7 mouse cellular contexts compared by ENCODE assay signal in genomic region chr4:118620279-118620966, GRCm38 (mm10). TPM values are rescaled to one million over a fixed set of nuclear protein-coding genes. Genes with fewer than 3 reads are reported as not detected.
DNase-seq lines count a peak whose midpoint lies in the region; ATAC-seq and TF ChIP-seq lines count a peak whose summit lies in the region.

TSS of gene Cfap57 (minus strand) at chr4:118620777.
TSS of gene Ebna1bp2 (plus strand) at chr4:118620799.

- 1% methylated on average over 37 of the region's 41 CpGs for WGBS in embryonic facial prominence, embryonic 12.5 days
- under 1% methylated on average over 40 of the region's 41 CpGs for WGBS in kidney, adult 2 months
- under 1% methylated on average over 32 of the region's 41 CpGs for WGBS in limb, embryonic 12.5 days
- WGBS in midbrain, embryonic 15.5 days = under 1% methylated on average over 31 of the region's 41 CpGs
- under 1% methylated on average over 41 of the region's 41 CpGs for WGBS in spleen, adult 2 months

- peak within 1 kb of the TSS; percentile 89 for H3K4me2 ChIP-seq in embryonic facial prominence, embryonic 12.5 days (replicated peaks)
- H3K4me2 ChIP-seq in limb, embryonic 12.5 days = peak within 1 kb of the TSS; percentile 97
- H3K4me2 ChIP-seq in midbrain, embryonic 15.5 days = peak within 1 kb of the TSS; percentile 94

- peak within 1 kb of the TSS; percentile 83 for H3K9ac ChIP-seq in embryonic facial prominence, embryonic 12.5 days
- peak within 1 kb of the TSS; percentile 63 for H3K9ac ChIP-seq in limb, embryonic 12.5 days (replicated peaks)
- peak within 1 kb of the TSS; percentile 64 for H3K9ac ChIP-seq in midbrain, embryonic 15.5 days

- no peak within 1 kb of the TSS for H3K27ac ChIP-seq in embryonic facial prominence, embryonic 12.5 days
- H3K27ac ChIP-seq in kidney, adult 2 months (ENCODE audit: insufficient read depth, low read depth, low read length) = no peak within 1 kb of the TSS
- no peak within 1 kb of the TSS for H3K27ac ChIP-seq in limb, embryonic 12.5 days
- peak within 1 kb of the TSS; percentile 65 for H3K27ac ChIP-seq in midbrain, embryonic 15.5 days
- H3K27ac ChIP-seq in spleen, adult 2 months (ENCODE audit: insufficient read depth, low read length) = peak within 1 kb of the TSS; percentile 59

- peaks cover 9% of the 10 kb centered on the region for H3K4me1 ChIP-seq in embryonic facial prominence, embryonic 12.5 days
- peaks cover 3% of the 10 kb centered on the region; the same call in 1 of the 2 replicates for H3K4me1 ChIP-seq in kidney, adult 2 months (ENCODE audit: control insufficient read depth, insufficient read depth, low read length)
- peaks cover 9% of the 10 kb centered on the region for H3K4me1 ChIP-seq in limb, embryonic 12.5 days (replicated peaks)
- peaks cover 12% of the 10 kb centered on the region for H3K4me1 ChIP-seq in midbrain, embryonic 15.5 days
- H3K4me1 ChIP-seq in spleen, adult 2 months (ENCODE audit: control insufficient read depth, insufficient read depth, insufficient read length) = peaks cover 3% of the 10 kb centered on the region; the same call in 1 of the 2 replicates

- peaks cover 9% of the 10 kb centered on the region; the same call in 1 of the 2 replicates for H3K9me3 ChIP-seq in embryonic facial prominence, embryonic 12.5 days
- H3K9me3 ChIP-seq in limb, embryonic 12.5 days = 0 out of 2 replicates have a peak, but pooled peaks cover 7% of the 10 kb centered on the region
- H3K9me3 ChIP-seq in midbrain, embryonic 15.5 days = no peaks in the 10 kb centered on the region

- peak; percentile 89 for ATAC-seq in embryonic facial prominence, embryonic 12.5 days (ENCODE audit: insufficient number of reproducible peaks, insufficient read depth, low FRiP score, low TSS enrichment)
- ATAC-seq in limb, embryonic 12.5 days (ENCODE audit: insufficient number of reproducible peaks, insufficient read depth, low FRiP score, low TSS enrichment, low read depth) = peak; percentile 92
- ATAC-seq in midbrain, embryonic 15.5 days (replicated peaks) = peak; percentile 94

- TF ChIP-seq CTCF in kidney, adult 2 months (conservative IDR thresholded peaks at IDR 0.05; ENCODE audit: insufficient read depth, insufficient read length, low read depth, low read length) = no peak
- TF ChIP-seq CTCF in spleen, adult 2 months (IDR thresholded peaks at IDR 0.05; ENCODE audit: extremely low read depth, insufficient read depth, insufficient read length, insufficient replicate concordance) = no peak

- peaks cover 25% of the 10 kb centered on the region for H3K36me3 ChIP-seq in embryonic facial prominence, embryonic 12.5 days
- no peaks in the 10 kb centered on the region for H3K36me3 ChIP-seq in kidney, adult 2 months (ENCODE audit: control insufficient read depth, insufficient read depth, low read length)
- peaks cover 29% of the 10 kb centered on the region for H3K36me3 ChIP-seq in limb, embryonic 12.5 days
- H3K36me3 ChIP-seq in midbrain, embryonic 15.5 days (replicated peaks) = peaks cover 19% of the 10 kb centered on the region
- H3K36me3 ChIP-seq in spleen, adult 2 months (ENCODE audit: control insufficient read depth, insufficient read depth, low read length) = peaks cover 17% of the 10 kb centered on the region

- DNase-seq in adrenal gland, postnatal 25 days = peak; percentile 82
- DNase-seq in heart, adult 18-20 months = peak; percentile 94 to 96
- DNase-seq in kidney, adult 2 months = peak; percentile 97
- DNase-seq in spleen, adult 2 months (ENCODE audit: low read depth in 1 of 2, low spot score in 2 of 2) = peak; percentile 85 to 93

- no peaks in the 10 kb centered on the region for H3K27me3 ChIP-seq in embryonic facial prominence, embryonic 12.5 days
- no peaks in the 10 kb centered on the region for H3K27me3 ChIP-seq in kidney, adult 2 months (replicated peaks; ENCODE audit: control insufficient read depth, insufficient read depth, low read length)
- no peaks in the 10 kb centered on the region for H3K27me3 ChIP-seq in limb, embryonic 12.5 days
- H3K27me3 ChIP-seq in midbrain, embryonic 15.5 days (replicated peaks) = no peaks in the 10 kb centered on the region
- H3K27me3 ChIP-seq in spleen, adult 2 months (ENCODE audit: control insufficient read depth, insufficient read depth, low read length) = no peaks in the 10 kb centered on the region

- H3K4me3 ChIP-seq in embryonic facial prominence, embryonic 12.5 days = peak within 1 kb of the TSS; percentile 88
- H3K4me3 ChIP-seq in kidney, adult 2 months (ENCODE audit: insufficient read depth, low read depth, low read length) = peak within 1 kb of the TSS; percentile 78
- H3K4me3 ChIP-seq in limb, embryonic 12.5 days (replicated peaks) = peak within 1 kb of the TSS; percentile 84
- peak within 1 kb of the TSS; percentile 62 for H3K4me3 ChIP-seq in midbrain, embryonic 15.5 days
- peak within 1 kb of the TSS; percentile 86 for H3K4me3 ChIP-seq in spleen, adult 2 months (ENCODE audit: extremely low read depth, insufficient read depth, insufficient read length)

- no peak for TF ChIP-seq POLR2A in kidney, adult 2 months (IDR thresholded peaks at IDR 0.05; ENCODE audit: low read depth, low read length)
- TF ChIP-seq POLR2A in spleen, adult 2 months (IDR thresholded peaks at IDR 0.05; ENCODE audit: low read depth, low read length) = peak; percentile 34

RNA-seq across cellular contexts. Expression of gene Cfap57, which starts in this region (rescaled TPM):
- not detected in 2 replicates for total RNA-seq in adrenal gland, postnatal 25 days (2021)
- 0.41 and 0.46 TPM in 2 replicates for polyA plus RNA-seq in embryonic facial prominence, embryonic 12.5 days (2016; fragmentation: Nextera tagmentation; extraction: Ambion mirVana)
- under 1 TPM in 1 of 2 experiments, not detected in 1; 0.15 TPM for total RNA-seq in heart, adult 18-20 months (2021)
- 0.06 and 0.08 TPM in 2 replicates for polyA plus RNA-seq in kidney, adult 2 months (2012; rRNA removed)
- 0.23 and 0.45 TPM in 2 replicates for polyA plus RNA-seq in limb, embryonic 12.5 days (2016; fragmentation: Nextera tagmentation; extraction: Ambion mirVana)
- polyA plus RNA-seq in midbrain, embryonic 15.5 days (2015; fragmentation: Nextera tagmentation; extraction: Ambion mirVana) = 2.1 and 2.3 TPM in 2 replicates
- polyA plus RNA-seq in spleen, adult 2 months (2012; rRNA removed) = not detected in 2 replicates

RNA-seq across cellular contexts. Expression of gene Ebna1bp2, which starts in this region (rescaled TPM):
- total RNA-seq in adrenal gland, postnatal 25 days (2021) = 67.7 and 74.7 TPM in 2 replicates
- polyA plus RNA-seq in embryonic facial prominence, embryonic 12.5 days (2016; fragmentation: Nextera tagmentation; extraction: Ambion mirVana) = 154 and 165 TPM in 2 replicates
- 10 to 100 TPM; 37.0 to 39.2 TPM for total RNA-seq in heart, adult 18-20 months (2021)
- polyA plus RNA-seq in kidney, adult 2 months (2012; rRNA removed) = 24.0 and 29.4 TPM in 2 replicates
- 158 and 159 TPM in 2 replicates for polyA plus RNA-seq in limb, embryonic 12.5 days (2016; fragmentation: Nextera tagmentation; extraction: Ambion mirVana)
- polyA plus RNA-seq in midbrain, embryonic 15.5 days (2015; fragmentation: Nextera tagmentation; extraction: Ambion mirVana) = 88.3 and 91.6 TPM in 2 replicates
- polyA plus RNA-seq in spleen, adult 2 months (2012; rRNA removed) = 17.5 and 18.5 TPM in 2 replicates

Comparison
In these comparisons a context has a peak if more than half of its experiments do, and no peak if none do; other contexts are left out.
1. H3K27ac ChIP-seq: peak in midbrain, embryonic 15.5 days (single experiment) and spleen, adult 2 months (single experiment); none in embryonic facial prominence, embryonic 12.5 days (single experiment), kidney, adult 2 months (single experiment) and limb, embryonic 12.5 days (single experiment).
2. Peak in every context shown above with its lines, with median percentiles within 50 percentile points of each other: DNase-seq, ATAC-seq, H3K4me2 ChIP-seq, H3K4me3 ChIP-seq and H3K9ac ChIP-seq.